Mouse (Mus musculus) megakaryocyte, adult 5-6 weeks (primary cell): ENCODE data around the gene Nrde2. TPM values are rescaled to one million over a fixed set of nuclear protein-coding genes. Genes with fewer than 3 reads are reported as not detected.
A peak's percentile ranks its signal among the peaks of the same experiment; 100 is the strongest.

ENCODE experiments used
- ATAC-seq: 2 replicates; pipeline ENCODE4 v1.8.0; 2016; ENCODE audit warnings: mild to moderate bottlenecking, inconsistent platforms; ENCODE audit not compliant: poor library complexity, severe bottlenecking
- total RNA-seq, 2 experiments: library from RNA; stranded (forward) in 1 of 2; stranded (reverse) in 1 of 2; fragments of 153-499, 151-499 nt in 1 of 2; fragments of 221-1000, 200-1000 nt in 1 of 2; gene quantifications; 2 replicates each; pipeline versions ENCODE4 v1.2.3 to v1.2.4; 2015 to 2017

The Nrde2 gene
- total RNA-seq, 2 experiments from 2014 or later, result 3.3 to 25.9 TPM

DNA sequence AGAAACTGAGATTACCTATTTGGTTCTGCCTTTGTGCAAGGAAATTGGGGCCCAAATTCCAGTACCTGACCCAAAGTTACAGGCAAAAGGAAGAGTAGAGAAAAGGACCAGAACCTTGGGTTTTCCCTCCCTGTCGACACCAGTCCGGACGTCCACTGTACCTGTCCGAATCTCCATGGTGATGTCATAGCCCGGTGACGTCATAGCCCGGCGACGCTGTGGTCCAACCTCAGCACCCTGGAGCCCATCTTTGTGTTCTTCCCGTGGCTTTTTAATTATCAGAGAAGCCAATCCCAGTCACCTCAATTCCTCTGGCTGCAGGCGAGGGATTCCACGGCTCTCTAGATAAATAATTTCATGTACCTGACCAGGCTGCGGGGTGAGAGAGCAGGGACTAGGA is 21.3 kb upstream of the Nrde2 start:
- no peak for ATAC-seq

DNA sequence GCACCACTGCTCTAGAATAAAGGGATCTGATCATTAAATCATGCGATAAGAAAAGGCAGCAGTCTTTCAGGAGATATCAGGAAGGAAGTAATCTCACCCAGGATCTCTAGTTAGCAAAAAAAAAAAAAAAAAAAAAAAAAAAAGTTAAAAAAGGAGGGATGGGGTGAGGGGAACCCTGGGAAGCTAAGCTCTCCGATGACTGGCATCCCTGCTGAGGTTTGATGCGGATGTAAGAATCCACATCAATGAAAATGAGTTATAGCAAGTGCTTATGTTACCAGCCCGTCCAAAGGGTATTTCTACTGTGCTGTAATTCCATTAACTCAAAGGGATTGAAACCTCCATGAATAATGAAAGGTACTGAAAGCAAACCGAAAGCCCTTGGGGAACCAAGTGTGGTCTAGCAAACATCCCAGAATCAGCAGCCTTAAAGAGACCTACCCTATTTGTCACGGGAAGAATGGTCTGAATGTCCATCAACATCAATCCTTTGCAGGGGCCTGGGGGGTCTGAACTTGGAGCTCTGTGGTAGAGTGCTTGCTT is 19.5 kb upstream of the Nrde2 start:
- no peak for ATAC-seq

DNA sequence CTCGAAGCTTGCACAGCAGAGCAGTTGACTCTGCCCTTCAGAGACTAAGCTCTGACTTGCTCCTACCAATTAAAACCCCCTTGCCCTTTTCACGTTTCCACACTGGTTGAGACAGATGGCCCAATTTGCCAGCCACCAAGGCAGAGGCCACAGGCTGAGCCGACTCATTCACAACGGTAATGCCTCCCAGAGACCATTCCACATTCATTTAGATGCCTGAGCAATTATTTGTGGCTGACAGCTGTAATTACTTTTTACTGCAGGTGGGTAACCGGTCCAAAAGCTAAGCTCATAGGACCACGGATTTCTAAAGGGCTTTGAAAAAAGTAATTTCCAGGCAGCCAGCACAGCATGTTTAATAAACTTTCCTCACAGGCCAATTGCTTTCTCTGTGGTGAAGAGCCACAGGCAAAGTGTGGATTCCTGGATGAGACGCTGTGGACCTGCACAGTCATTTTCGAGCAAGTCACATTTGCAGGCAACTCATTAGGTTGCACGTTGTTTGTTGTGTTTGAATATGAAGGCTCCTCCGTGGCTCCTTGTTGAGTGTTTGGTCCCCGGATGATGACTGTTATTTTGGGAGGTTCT is 17.1 kb upstream of the Nrde2 start:
- ATAC-seq, result no peak

DNA sequence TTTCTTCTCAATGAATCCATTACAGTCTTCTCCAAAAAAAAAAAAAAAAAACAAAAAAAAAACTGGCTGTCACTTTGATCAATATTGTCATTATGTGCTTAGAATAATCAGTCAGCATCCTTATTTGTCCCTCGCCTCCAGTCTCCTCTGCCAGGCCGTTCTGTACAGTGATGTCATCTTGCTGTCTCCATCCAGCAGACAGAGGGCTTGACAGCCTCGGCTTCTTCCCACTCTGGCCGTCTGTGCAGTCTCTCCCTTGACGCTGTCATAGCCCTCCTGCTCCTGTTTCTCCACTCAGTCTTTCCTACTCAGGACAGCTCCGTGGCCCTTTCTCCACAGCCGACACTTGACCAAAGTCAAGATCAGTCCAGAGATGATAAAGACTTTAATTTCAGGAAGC is 13.0 kb upstream of the Nrde2 start:
- ATAC-seq, result no peak

DNA sequence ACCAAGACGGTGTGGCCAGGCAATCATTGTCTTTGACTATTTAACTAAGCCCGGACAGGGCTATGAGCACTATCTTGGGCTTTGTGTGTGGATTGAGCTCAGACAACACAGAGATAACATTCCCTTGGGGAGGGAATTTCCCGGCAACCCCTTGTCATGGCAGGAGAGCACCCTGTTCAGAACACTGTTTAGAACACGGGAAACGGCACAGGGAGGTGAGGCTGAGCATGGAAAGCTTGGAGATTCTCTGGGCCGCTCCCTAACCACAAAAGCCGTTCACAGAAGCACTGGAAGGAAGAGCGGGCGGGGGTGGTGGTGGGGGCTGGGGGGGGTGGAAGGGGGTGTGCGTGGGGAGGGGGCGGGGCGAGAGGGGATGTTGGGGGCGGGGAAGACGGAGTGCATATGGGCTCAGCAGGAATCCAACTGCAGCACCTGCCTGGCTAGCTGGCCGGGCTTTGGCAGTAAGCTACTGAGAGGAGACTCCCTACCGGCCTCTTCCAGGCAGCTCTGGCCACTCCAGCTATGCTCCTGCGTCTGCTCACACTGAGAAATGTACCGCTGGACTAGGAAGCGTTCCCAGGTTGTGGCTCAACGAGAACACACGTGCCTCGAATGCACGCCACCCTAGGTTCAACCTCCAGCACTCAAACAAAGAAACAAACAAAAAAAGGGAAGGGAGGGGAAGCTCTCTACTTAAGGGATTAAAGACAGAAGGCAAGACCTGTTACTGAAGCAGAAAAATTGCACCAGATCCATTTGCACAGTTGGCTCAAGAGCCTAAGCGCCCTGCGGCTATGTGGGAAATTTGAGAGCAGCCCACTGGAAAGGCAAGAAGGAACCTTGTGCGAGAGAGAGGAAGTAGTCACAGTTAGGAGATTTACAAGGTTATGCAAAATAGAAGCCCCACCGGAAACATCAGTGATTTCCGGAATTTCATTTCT is 8.7 kb upstream of the Nrde2 start:
- peak; percentile 86 for ATAC-seq

DNA sequence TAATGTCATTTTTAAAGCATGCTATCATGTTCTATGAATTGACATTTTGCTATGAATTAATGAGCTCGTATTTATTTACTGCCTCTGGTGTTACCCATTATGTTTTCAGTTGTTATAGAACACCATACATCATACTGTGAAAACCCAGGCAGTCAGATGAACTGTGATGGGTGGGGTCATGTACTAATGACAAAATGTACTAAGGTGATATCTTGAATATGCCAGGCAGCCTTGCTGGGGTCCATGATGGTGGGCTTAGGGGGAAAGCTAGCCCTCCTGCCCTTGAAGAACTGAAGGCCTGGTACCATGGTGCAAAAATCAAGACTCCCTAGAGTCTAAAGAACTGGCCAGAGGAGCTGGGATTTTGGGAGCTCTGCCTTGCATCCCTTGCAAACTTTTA is 8.0 kb upstream of the Nrde2 start:
- ATAC-seq, result no peak

DNA sequence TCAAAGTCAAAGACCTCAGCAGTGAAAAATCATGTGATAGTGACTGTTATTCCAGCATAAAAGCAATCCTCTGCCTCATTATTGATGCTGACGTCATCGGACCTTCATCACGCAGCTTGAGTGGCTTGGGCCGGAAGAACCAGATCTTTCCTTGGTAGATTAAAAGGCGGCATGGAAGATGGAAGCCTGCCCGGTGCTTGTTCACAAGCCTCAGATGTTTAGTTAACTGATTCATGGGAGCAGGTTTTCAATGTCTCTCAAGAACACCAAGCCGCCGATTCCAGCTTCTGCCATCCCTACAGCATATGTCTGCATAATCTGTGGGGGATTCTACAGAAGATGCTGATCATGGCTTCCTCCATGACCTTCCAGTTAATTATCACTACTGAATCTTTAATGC is 7.5 kb upstream of the Nrde2 start:
- no peak for ATAC-seq

DNA sequence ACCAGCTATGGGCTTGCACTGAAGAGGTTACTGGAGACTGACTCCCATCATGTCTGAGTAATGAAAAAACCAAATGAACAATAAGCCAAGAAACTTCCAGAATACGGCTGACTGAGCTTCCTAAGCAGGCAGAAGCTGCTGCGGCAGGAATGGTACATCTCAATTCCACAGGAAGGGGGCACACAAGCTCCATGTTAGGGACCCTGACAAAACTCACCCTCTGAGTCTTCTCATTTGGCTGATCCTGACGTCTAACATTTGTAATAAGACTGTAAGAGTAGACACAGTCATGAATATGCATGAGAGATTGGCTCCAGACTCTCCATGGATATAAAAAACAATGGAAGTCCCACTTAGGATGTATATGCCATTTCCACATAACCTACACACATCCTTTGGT is 6.7 kb upstream of the Nrde2 start:
- 0 out of 2 replicates have a peak, but pooled peaks have one; percentile 9 for ATAC-seq

DNA sequence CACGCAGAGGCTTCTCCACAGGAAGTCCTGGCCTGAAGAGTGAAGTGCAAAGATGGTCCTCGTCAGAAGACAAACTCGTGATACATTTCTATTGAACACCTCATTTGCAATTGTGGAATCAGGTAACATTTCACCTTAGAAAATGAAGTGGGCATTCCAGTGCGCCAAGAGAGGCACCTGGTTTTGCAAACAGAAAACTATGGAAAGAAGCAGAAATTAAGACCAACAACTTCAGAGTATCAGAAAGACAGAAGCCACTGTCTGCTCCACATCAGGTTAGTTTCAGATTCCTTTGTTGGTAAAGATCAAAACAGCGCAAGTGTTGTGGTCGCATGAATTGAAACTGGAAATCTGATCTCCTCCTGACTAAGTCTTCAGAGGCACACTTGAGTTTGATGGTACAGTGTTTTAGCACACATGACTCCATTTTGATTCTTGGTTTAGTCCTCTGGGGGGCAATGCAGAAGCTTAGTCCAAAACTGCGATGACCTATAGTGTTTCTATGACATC is 5.6 kb upstream of the Nrde2 start:
- no peak for ATAC-seq

DNA sequence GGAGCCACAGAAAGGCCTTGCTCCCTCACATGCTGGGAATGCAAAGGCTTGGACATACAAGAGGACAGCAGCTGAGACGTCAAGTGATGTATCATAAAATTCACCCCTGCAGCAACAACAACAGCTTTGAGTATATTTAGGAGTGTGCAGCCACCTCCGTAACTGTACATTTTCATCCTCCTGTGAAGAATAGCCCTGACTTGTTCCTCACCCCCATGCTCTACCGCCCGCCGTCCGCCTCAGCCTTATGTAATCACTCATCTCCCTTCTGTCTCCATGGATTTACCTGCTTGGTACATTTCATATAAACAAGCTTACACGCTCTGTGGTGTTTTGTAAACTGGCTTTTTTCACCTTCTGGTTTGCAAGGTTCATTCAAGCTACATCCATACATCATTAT is 7.0 kb downstream of the Nrde2 start:
- ATAC-seq, result no peak

DNA sequence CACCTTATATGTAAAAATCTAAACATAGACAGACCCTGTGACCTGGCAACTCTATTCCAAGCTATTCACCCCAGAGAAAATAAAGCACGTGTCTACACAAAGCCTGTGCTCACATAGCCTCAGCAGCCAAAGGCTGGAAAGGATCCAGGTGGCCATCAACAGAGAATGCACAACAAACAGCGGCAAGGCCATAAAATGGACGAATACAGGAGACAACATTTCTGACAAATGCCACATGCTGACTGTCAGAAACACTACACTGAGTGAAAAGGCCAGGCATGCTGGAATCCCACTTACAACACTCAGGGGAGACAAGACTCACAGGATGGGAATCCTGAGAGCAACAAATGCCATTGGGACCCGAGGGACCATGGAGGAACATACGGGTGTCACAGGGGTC is 15.2 kb downstream of the Nrde2 start:
- no peak for ATAC-seq

DNA sequence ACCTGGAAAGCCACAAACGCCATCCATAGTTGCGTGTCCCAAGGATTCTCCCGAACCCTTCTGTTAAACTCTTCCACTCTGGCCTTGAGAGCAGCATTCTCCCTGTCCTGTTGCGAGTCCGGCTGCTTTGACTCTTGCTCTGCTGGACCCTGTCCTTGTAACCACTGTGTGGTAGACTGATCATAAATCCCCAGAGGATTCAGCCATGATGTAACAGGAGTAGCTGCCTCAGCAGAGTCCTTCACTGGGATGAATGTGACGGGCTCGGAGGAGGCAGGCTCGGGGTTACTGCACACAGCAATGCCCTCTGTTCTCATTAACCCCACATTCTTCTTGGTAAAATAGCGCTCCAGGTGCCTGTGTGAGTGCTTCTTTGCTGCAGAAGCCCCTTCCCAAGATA is 15.7 kb downstream of the Nrde2 start:
- ATAC-seq, result no peak

DNA sequence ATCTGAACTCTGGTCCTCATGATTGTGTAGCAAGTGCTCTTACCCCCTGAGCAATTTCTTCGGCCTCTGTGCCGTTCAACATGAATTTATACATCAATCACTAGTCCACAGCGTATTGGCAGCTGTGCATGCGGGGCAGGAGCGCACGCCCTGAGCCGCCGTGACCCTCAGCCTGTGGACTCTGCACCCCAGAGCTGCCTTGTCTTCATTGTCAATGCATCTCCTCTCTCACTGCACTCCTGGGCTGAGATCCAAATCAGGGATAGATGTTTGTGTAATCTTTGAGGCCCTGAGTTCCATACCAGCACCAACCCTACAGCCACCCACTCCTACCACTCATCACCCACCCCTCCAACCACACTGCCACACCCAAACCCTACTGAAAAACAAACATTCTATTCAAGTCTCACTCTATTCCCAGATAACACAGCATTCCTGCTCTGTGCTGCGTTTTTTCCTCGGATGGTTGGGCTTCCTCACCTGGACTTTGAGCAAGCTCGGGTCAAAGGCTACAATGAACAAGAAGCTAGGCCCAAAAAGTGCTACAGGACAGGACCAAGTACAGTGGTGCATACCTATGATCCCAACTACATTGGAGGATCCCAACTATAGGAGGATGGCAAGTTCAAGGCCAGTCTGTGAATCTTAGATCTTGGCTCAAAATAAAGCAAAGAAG is 16.5 kb downstream of the Nrde2 start:
- no peak for ATAC-seq

DNA sequence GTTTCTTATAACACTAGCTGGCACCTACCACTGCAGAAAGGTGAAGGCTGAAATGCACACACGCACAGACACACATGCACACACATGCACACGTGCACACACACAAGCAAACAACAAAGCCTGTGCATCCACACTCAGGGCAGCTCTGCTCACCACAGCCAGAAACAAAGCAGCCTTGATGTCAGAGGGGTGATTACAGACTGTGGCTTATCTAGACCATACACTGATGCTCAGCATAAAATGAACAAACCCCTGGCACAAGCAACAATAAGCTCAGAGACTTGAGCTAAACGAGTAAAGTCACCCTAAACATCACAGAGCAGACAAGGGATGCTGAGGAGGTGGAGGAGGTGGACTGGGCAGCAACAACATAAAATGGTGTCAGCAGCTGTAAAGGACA is 24.3 kb downstream of the Nrde2 start:
- no peak for ATAC-seq

DNA sequence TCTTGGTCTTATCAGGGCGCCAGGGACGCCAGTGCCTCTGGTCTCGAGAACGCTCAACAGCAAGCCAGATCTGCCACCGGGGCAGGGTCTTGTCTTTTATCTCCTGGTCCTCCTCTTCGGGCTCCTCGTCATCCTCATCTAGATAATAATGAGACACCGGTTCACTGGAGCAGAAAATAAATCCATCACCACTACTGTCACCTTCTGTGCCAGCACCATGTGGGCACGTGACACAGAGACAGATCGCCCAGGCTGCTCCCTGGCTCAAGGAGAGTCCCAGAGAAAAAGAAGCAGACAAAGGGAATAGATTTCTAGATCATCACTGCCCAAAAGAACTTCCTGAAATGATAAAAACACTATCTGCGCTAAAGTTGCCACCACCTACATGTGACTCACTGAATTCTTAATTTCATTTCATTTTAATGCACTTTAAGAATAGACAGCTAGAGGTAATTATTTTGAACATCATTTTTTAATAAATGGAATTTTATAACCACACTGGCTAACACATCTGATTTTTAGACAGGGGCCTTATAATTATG is 25.0 kb downstream of the Nrde2 start:
- ATAC-seq, result no peak

DNA sequence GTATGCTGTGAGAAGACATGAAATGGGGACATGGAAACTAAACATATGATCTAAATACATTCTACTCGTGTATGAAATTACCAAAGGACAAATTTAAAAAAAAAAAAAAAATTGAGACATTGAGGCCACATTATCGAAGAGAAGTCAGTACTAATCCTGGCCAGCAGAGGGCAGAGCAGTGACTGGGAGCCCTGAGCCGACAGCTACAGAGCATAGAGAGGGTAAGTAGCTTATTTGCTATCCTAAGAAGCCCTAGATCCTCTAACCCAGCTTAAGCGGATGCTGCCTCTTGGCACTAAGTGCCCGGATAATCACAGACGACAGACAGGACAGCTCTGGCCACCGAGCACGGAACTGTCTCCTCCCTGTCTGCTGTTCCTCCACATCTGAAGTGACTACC is 27.8 kb downstream of the Nrde2 start:
- peak; percentile 91 for ATAC-seq

DNA sequence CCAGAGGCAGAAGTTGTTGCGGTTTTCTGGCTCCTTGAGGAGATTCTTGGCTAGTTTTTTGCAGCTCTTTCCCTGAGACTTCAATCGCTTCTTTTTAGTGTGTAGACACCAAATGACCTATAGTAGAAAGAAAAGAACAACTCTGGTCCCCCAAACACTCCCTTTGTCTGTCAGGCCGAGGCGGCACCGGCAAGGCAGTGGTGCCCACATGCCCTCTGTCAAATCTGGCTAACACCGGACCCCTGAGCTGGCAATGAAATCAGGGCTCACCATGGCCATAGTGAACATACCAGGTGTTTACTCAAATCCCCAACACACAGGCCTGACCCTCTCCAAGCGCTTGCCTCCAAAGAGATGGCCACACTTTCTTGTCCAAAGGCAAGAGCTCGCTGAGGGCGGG is 28.3 kb downstream of the Nrde2 start:
- no peak for ATAC-seq

DNA sequence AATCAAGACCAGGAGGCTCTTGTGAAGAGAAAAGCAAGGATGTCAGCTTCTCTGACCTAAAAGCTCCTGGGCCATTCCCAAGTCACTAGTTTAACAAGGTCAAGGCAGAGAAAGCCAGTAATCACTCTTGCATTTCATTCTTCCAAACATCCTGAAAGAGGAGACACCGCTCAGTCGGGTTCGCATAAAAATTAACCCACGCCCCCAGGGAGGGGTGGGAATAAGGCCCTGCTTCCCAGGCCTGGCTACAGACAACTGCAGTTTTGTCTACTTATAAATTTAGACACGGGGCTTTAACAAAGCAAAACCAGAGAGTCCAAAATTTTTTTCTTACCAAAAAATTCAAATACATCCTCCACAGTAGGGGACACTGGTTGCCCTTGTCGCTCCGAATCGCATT is 30.5 kb downstream of the Nrde2 start:
- no peak for ATAC-seq

DNA sequence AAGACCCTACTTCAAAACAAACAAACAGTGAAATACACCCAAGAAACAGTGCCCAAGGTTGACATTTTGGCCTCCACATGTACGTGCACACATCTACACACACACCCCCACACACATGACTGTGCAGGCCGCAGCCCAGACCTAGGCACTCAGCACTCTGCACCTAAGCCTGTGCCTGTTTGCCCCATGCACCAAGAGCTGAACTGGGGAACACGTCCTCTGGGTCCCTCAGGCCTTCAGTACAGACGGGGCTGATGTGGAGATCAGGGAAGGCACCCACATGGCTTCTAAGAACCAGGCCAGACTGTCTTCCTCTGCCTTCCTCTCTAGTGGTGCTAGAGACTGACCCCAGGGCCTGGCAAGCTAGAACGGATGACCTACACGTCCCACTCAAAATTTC is 30.9 kb downstream of the Nrde2 start:
- no peak for ATAC-seq

DNA sequence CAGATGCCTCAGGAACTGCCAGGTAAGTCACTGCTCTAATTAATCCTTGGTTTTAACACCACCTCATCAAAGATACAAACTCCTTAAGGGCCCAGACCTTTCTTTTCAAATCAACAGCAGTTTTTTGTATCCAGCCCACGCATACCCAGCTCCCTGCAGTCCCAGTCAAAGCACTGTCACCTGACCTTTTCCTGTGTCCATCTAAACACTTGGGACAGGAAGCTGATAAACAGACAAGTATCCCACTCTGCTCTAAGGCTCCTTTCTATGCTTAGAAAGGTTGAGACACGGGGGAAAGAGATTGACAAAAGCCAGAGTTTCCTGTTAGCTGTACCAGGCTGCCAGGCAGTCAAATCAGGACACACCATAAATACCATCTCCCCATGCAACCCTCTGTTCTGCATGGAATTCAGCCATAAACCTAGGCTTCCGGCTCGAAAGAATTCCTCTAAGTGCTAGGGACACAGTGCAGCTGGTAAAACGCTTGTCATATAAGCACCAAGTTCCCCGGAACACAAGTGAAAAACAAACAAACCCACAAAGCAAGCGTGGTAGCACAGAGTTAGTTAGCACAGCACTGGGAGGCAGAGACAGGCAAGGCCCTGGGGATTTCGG is 31.5 kb downstream of the Nrde2 start:
- ATAC-seq, result no peak
